ENCODE assay signal across 29 mouse cellular contexts in genomic region chr17:34881166-34881565, GRCm38 (mm10). TPM values are rescaled to one million over a fixed set of nuclear protein-coding genes. Genes with fewer than 3 reads are reported as not detected.
DNase-seq lines count a peak whose midpoint lies in the region; ATAC-seq and TF ChIP-seq lines count a peak whose summit lies in the region.
"Had no signal": no experiment of that assay in that cellular context is flagged by ENCODE, and none has a peak within 500 bp of the region (broad histone marks: within the 10 kb centered on the region; RNA-seq: fewer than 3 reads in every experiment).

No protein-coding gene starts in this region.

- no peak for ATAC-seq in liver, embryonic 11.5 days (replicated peaks; ENCODE audit: low FRiP score)
- no peak for ATAC-seq in liver, postnatal 0 days
- ATAC-seq: forebrain, embryonic 14.5 days; midbrain, embryonic 16.5 days had no signal

- H3K79me2 ChIP-seq in liver, adult 2 months (ENCODE audit: control insufficient read depth, insufficient read depth, low read length), result no peaks in the 10 kb centered on the region; the same call in 1 of the 2 replicates

- no peak for DNase-seq in liver, adult 2 months (ENCODE audit: extremely low read depth, low read depth, low spot score)
- DNase-seq in liver, result no peak
- peak; percentile 70 for DNase-seq in NIH3T3 (ENCODE audit: low read depth)
- no peak for DNase-seq in liver, embryonic 11.5 days (ENCODE audit: low spot score)
- DNase-seq in liver, postnatal 0 days, result peak; percentile 11
- DNase-seq in heart, postnatal 36 days, result no peak
- no peak for DNase-seq in cerebellum, postnatal 25 days
- DNase-seq: adrenal gland, postnatal 25 days; cerebellum, adult 9-11 months; layer of hippocampus, postnatal 36 days; lung, postnatal 4 days; right cerebral cortex, adult 18-20 months; thymus, adult 2 months had no signal

- intact Hi-C loops in heart, postnatal 36 days (cut with DNase I), result no loop called here

- TF ChIP-seq EP300 in liver, postnatal 0 days (IDR thresholded peaks at IDR 0.05; ENCODE audit: low read depth), result no peak

- H3K4me3 ChIP-seq in liver, adult 2 months (ENCODE audit: insufficient read depth, low read depth, low read length), result peak overlapping the region; percentile 72
- H3K4me3 ChIP-seq in liver, embryonic 11.5 days (ENCODE audit: low read depth, low read length), result 0 out of 2 replicates have a peak overlapping the region, but pooled peaks have one; percentile 9
- no peak overlapping the region; the same call in 1 of the 2 replicates for H3K4me3 ChIP-seq in liver, postnatal 0 days (ENCODE audit: low read depth, low read length)
- H3K4me3 ChIP-seq: embryonic facial prominence, embryonic 12.5 days; hindbrain, embryonic 13.5 days; limb, embryonic 12.5 days; lung, embryonic 15.5 days had no signal

- H3K9ac ChIP-seq in liver, adult 2 months (ENCODE audit: low read depth, low read length), result peak overlapping the region; percentile 85
- H3K9ac ChIP-seq in liver, embryonic 11.5 days (ENCODE audit: low read depth, low read length), result no peak overlapping the region; the same call in 1 of the 2 replicates
- no peak overlapping the region for H3K9ac ChIP-seq in liver, postnatal 0 days (replicated peaks)
- H3K9ac ChIP-seq: embryonic facial prominence, embryonic 12.5 days; hindbrain, embryonic 13.5 days; limb, embryonic 12.5 days had no signal

- peak overlapping the region; percentile 48; the same call in 1 of the 2 replicates for H3K4me2 ChIP-seq in liver, embryonic 11.5 days
- H3K4me2 ChIP-seq in liver, postnatal 0 days (ENCODE audit: low read depth, low read length), result peak overlapping the region; percentile 64
- H3K4me2 ChIP-seq: embryonic facial prominence, embryonic 12.5 days had no signal

- H3K4me1 ChIP-seq in liver, adult 2 months (ENCODE audit: control insufficient read depth, insufficient read depth, low read length), result peaks cover 11% of the 10 kb centered on the region
- H3K4me1 ChIP-seq in liver, embryonic 11.5 days (replicated peaks; ENCODE audit: control insufficient read depth, insufficient read depth, low read length), result peaks cover 12% of the 10 kb centered on the region; the same call in 1 of the 2 replicates
- peaks cover 8% of the 10 kb centered on the region for H3K4me1 ChIP-seq in liver, postnatal 0 days (ENCODE audit: insufficient read depth)

- TF ChIP-seq CTCF in liver, adult 2 months (IDR thresholded peaks at IDR 0.05; ENCODE audit: low read depth, low read length), result no peak
- no peak for TF ChIP-seq CTCF in liver, postnatal 0 days (IDR thresholded peaks at IDR 0.05; ENCODE audit: low read depth)

- no peaks in the 10 kb centered on the region for H3K27me3 ChIP-seq in liver, adult 2 months (ENCODE audit: control insufficient read depth, insufficient read depth, low read length)
- no peaks in the 10 kb centered on the region for H3K27me3 ChIP-seq in liver, embryonic 11.5 days (replicated peaks; ENCODE audit: control insufficient read depth, insufficient read depth, low read length)
- H3K27me3 ChIP-seq in liver, postnatal 0 days (ENCODE audit: insufficient read depth, low read length), result no peaks in the 10 kb centered on the region
- H3K27me3 ChIP-seq: lung, embryonic 15.5 days had no signal

- H3K36me3 ChIP-seq in liver, adult 2 months (ENCODE audit: control insufficient read depth, insufficient read depth, low read length), result peaks cover 6% of the 10 kb centered on the region
- H3K36me3 ChIP-seq in liver, embryonic 11.5 days (ENCODE audit: control insufficient read depth, insufficient read depth, low read length), result no peaks in the 10 kb centered on the region
- no peaks in the 10 kb centered on the region for H3K36me3 ChIP-seq in liver, postnatal 0 days (replicated peaks; ENCODE audit: insufficient read depth, low read length)
- H3K36me3 ChIP-seq: embryonic facial prominence, embryonic 12.5 days; hindbrain, embryonic 13.5 days; limb, embryonic 12.5 days; lung, embryonic 15.5 days had no signal

- no peaks in the 10 kb centered on the region for H3K9me3 ChIP-seq in liver, embryonic 11.5 days (ENCODE audit: control insufficient read depth, low read length)
- H3K9me3 ChIP-seq in liver, postnatal 0 days (ENCODE audit: low read length), result no peaks in the 10 kb centered on the region
- H3K9me3 ChIP-seq: embryonic facial prominence, embryonic 12.5 days; hindbrain, embryonic 13.5 days; limb, embryonic 12.5 days; lung, embryonic 15.5 days had no signal

- H3K27ac ChIP-seq in liver, adult 2 months (replicated peaks; ENCODE audit: insufficient read depth, low read depth, low read length), result peak overlapping the region; percentile 95
- H3K27ac ChIP-seq in liver, embryonic 11.5 days (ENCODE audit: low read depth, low read length), result no peak overlapping the region
- H3K27ac ChIP-seq in liver, postnatal 0 days (ENCODE audit: low read depth), result peak overlapping the region; percentile 73
- H3K27ac ChIP-seq: embryonic facial prominence, embryonic 12.5 days; hindbrain, embryonic 13.5 days; limb, embryonic 12.5 days; lung, embryonic 15.5 days had no signal

- no peak for TF ChIP-seq POLR2A in liver, adult 2 months (IDR thresholded peaks at IDR 0.05; ENCODE audit: extremely low read depth, insufficient read depth, low read length)

RNA-seq across cellular contexts. Expression of gene Gm20547, which starts 0.7 kb away (rescaled TPM):
- total RNA-seq in liver, adult 2 months (2014; rRNA removed), result 1.1 TPM in 1 of 2 replicates, not detected in the other
- 0.09 TPM in 1 of 2 replicates, not detected in the other for polyA plus RNA-seq in liver, adult 2 months (2012; rRNA removed)
- polyA plus RNA-seq in liver, embryonic 11.5 days (2014; fragmentation: Nextera tagmentation; extraction: Ambion mirVana), result 0.09 TPM in 1 of 2 replicates, not detected in the other
- polyA plus RNA-seq in liver, postnatal 0 days (2015; fragmentation: Nextera tagmentation; extraction: Ambion mirVana), result 0.25 TPM in 1 of 2 replicates, not detected in the other
- total RNA-seq in heart, postnatal 36 days (2021), result not detected
- total RNA-seq: adrenal gland, postnatal 25 days; gastrocnemius, adult 8-10 months; layer of hippocampus, adult 8-10 months; layer of hippocampus, postnatal 36 days; megakaryocyte-erythroid progenitor cell, adult 5-6 weeks had no signal
- polyA plus RNA-seq: brain, embryonic 14.5 days; forebrain, embryonic 14.5 days; frontal cortex, adult 2 months; gonadal fat pad, adult 2 months; heart, embryonic 11.5 days; heart, postnatal 0 days; hindbrain, embryonic 13.5 days; lung, embryonic 15.5 days; midbrain, embryonic 16.5 days; neural tube, embryonic 14.5 days; stomach, embryonic 16.5 days had no signal

RNA-seq across cellular contexts. Expression of gene Zbtb12, which starts 1.9 kb away (rescaled TPM):
- 1.8 and 3.2 TPM in 2 replicates for total RNA-seq in liver, adult 2 months (2014; rRNA removed)
- polyA plus RNA-seq in liver, adult 2 months (2012; rRNA removed), result 3.3 and 4.6 TPM in 2 replicates
- 0.45 and 0.86 TPM in 2 replicates for polyA plus RNA-seq in liver, embryonic 11.5 days (2014; fragmentation: Nextera tagmentation; extraction: Ambion mirVana)
- 0.33 and 0.46 TPM in 2 replicates for polyA plus RNA-seq in liver, postnatal 0 days (2015; fragmentation: Nextera tagmentation; extraction: Ambion mirVana)
- 1 to 10 TPM; 7.5 to 7.7 TPM for total RNA-seq in heart, postnatal 36 days (2021)

RNA-seq across cellular contexts. Expression of gene C2, which starts 16.9 kb away (rescaled TPM):
- total RNA-seq in liver, adult 2 months (2014; rRNA removed), result 101 and 113 TPM in 2 replicates
- 65.1 and 82.1 TPM in 2 replicates for polyA plus RNA-seq in liver, adult 2 months (2012; rRNA removed)
- 8.1 and 9.0 TPM in 2 replicates for polyA plus RNA-seq in liver, embryonic 11.5 days (2014; fragmentation: Nextera tagmentation; extraction: Ambion mirVana)
- 35.7 and 37.3 TPM in 2 replicates for polyA plus RNA-seq in liver, postnatal 0 days (2015; fragmentation: Nextera tagmentation; extraction: Ambion mirVana)
- total RNA-seq in heart, postnatal 36 days (2021), result 1 to 10 TPM; 3.1 to 4.4 TPM

RNA-seq across cellular contexts. Expression of gene Ehmt2, which starts 17.1 kb away (rescaled TPM):
- 45.2 and 54.6 TPM in 2 replicates for total RNA-seq in liver, adult 2 months (2014; rRNA removed)
- polyA plus RNA-seq in liver, adult 2 months (2012; rRNA removed), result 81.8 and 103 TPM in 2 replicates
- 43.6 and 50.9 TPM in 2 replicates for polyA plus RNA-seq in liver, embryonic 11.5 days (2014; fragmentation: Nextera tagmentation; extraction: Ambion mirVana)
- polyA plus RNA-seq in liver, postnatal 0 days (2015; fragmentation: Nextera tagmentation; extraction: Ambion mirVana), result 11.1 TPM in 2 replicates
- total RNA-seq in heart, postnatal 36 days (2021), result 10 to 100 TPM; 44.6 to 49.8 TPM

RNA-seq across cellular contexts. Expression of gene Cfb, which starts 18.8 kb away (rescaled TPM):
- total RNA-seq in liver, adult 2 months (2014; rRNA removed), result 1,474 and 1,577 TPM in 2 replicates
- polyA plus RNA-seq in liver, adult 2 months (2012; rRNA removed), result 709 and 764 TPM in 2 replicates
- polyA plus RNA-seq in liver, embryonic 11.5 days (2014; fragmentation: Nextera tagmentation; extraction: Ambion mirVana), result 67.6 and 74.9 TPM in 2 replicates
- 744 and 847 TPM in 2 replicates for polyA plus RNA-seq in liver, postnatal 0 days (2015; fragmentation: Nextera tagmentation; extraction: Ambion mirVana)
- total RNA-seq in heart, postnatal 36 days (2021), result 1 to 10 TPM; 4.4 to 7.5 TPM
- total RNA-seq: megakaryocyte-erythroid progenitor cell, adult 5-6 weeks had no signal

Comparison
In these comparisons a context has a peak if more than half of its experiments do, and no peak if none do; other contexts are left out.
1. DNase-seq: peak in NIH3T3 (single experiment) and liver, postnatal 0 days (single experiment); none in liver, adult 2 months (single experiment), liver (single experiment), liver, embryonic 11.5 days (single experiment), heart, postnatal 36 days (0 of 2) and cerebellum, postnatal 25 days (0 of 2).